Mouse (Mus musculus) induced T-regulatory cell, adult 2 months (primary cell): Measurements from ENCODE around the gene Ufsp2.

Experiments used
- DNase-seq: peaks from one replicate; pipeline ENCODE4 v3.0.0-alpha.2; 2012; ENCODE audit warnings: low read depth

Gene Ufsp2

GRCm38 (mm10) chr8:46010746-46011680, 35.7 kb downstream of the Ufsp2 start:
- DNase-seq: no peak

GRCm38 (mm10) chr8:46022203-46022602, 46.9 kb downstream of the Ufsp2 start:
- no peak for DNase-seq

- no peak for DNase-seq
These were observed 47.4 kb downstream of the Ufsp2 start for GRCm38 (mm10) chr8:46022758-46023157.

GRCm38 (mm10) chr8:46024392-46024791, 49.1 kb downstream of the Ufsp2 start:
- DNase-seq: no peak

- DNase-seq: no peak
These were observed 60.9 kb downstream of the Ufsp2 start for GRCm38 (mm10) chr8:46036217-46036616.

- DNase-seq: no peak
These were observed 64.3 kb downstream of the Ufsp2 start for GRCm38 (mm10) chr8:46039666-46040065.

GRCm38 (mm10) chr8:46040260-46040659, 64.9 kb downstream of the Ufsp2 start:
- DNase-seq: no peak
